Mouse (Mus musculus) heart, adult 2 months (tissue): ENCODE measurements around the gene Nppb. TPM values are rescaled to one million over a fixed set of nuclear protein-coding genes. Genes with fewer than 3 reads are reported as not detected.

Experiments used
- DNase-seq, 2 experiments: peaks; one replicate each; pipeline ENCODE4 v3.0.0; 2021
- H3K27ac ChIP-seq: fragments of 200-600 bp; 2 replicates; pipeline ENCODE4 v1.8.1; 2022
- H3K27me3 ChIP-seq: fragments of 200-500 bp; 2 replicates; pipeline ENCODE4 v1.6.1; 2012; ENCODE audit warnings: mild to moderate bottlenecking, low read length, inconsistent platforms, mixed read lengths; ENCODE audit not compliant: control insufficient read depth, insufficient read depth
- H3K36me3 ChIP-seq: fragments of 200-500 bp; 2 replicates; pipeline ENCODE4 v1.6.1; 2012; ENCODE audit warnings: low read length, inconsistent platforms; ENCODE audit not compliant: control insufficient read depth, insufficient read depth
- H3K4me1 ChIP-seq: fragments of 200-500 bp; 2 replicates; pipeline ENCODE4 v1.6.1; 2011; ENCODE audit warnings: low read length; ENCODE audit not compliant: control insufficient read depth, insufficient read depth
- H3K4me3 ChIP-seq: fragments of 200-600 bp; 2 replicates; pipeline ENCODE4 v1.8.1; 2022
- H3K79me2 ChIP-seq: fragments of 200-500 bp; replicated peaks from 2 replicates; pipeline ENCODE4 v1.6.1; 2012; ENCODE audit warnings: mild to moderate bottlenecking, inconsistent platforms, low read length, moderate library complexity, mixed read lengths; ENCODE audit not compliant: control insufficient read depth, insufficient read depth
- H3K9ac ChIP-seq: fragments of 200-500 bp; 2 replicates; pipeline ENCODE4 v1.6.1; 2012; ENCODE audit warnings: low read depth, mild to moderate bottlenecking, control low read depth, inconsistent platforms, low read length, mixed read lengths
- CTCF ChIP-seq: fragments of 200-600 bp; IDR thresholded peaks from 2 replicates; pipeline ENCODE4 v1.8.1; 2022; ENCODE audit warnings: antibody characterized with exemption, mild to moderate bottlenecking, moderate library complexity
- EP300 ChIP-seq: fragments of 200-500 bp; IDR thresholded peaks from 2 replicates; pipeline ENCODE4 v1.6.1; 2011; ENCODE audit warnings: low read depth, low read length, control low read depth; ENCODE audit not compliant: insufficient read depth
- POLR2A ChIP-seq: fragments of 200-500 bp; IDR thresholded peaks from 2 replicates; pipeline ENCODE4 v1.6.1; 2011; ENCODE audit warnings: mild to moderate bottlenecking, low read depth, low read length, control low read depth; ENCODE audit not compliant: insufficient read depth
- WGBS: fragments of 180-500 bp; shearing (Covaris S2); methylation state at CpG from one replicate; pipeline ENCODE4 v1.1.7; 2018; 5-methylcytosine and 5-hydroxymethylcytosine counted together
- intact Hi-C: fragments of 180-260 bp; cut with DNase I; formaldehyde crosslinking; loops from one replicate; pipeline ENCODE4 v1.15.1; 2025
- polyA plus RNA-seq: library from polyadenylated mRNA; depleted of rRNA; stranded (reverse); fragments of >200 nt; gene quantifications from 2 replicates; pipeline ENCODE4 v1.2.3, GENCODE M21; 2012
- total RNA-seq, 2 experiments: library from RNA; stranded (reverse); gene quantifications; 2 replicates each; pipeline ENCODE4 v1.2.3; 2021

Gene Nppb
- total and polyA plus RNA-seq, 3 experiments = 117 to 262 (median 204) TPM

GRCm38 (mm10) chr4:148015418-148015817, 29.8 kb downstream of the Nppb start:
- no peak for DNase-seq
- Histone ChIP-seq H3K4me1 (no peaks in the 10 kb centered on the region), H3K36me3 (no peaks in the 10 kb centered on the region), H3K4me3 (no peak overlapping the region), H3K27me3 (no peaks in the 10 kb centered on the region), H3K27ac (no peak overlapping the region), H3K9ac (no peak overlapping the region), H3K79me2 (no peaks in the 10 kb centered on the region)
- TF ChIP-seq POLR2A (no peak), CTCF (peak; percentile 63), EP300 (no peak)
- intact Hi-C loops = no loop called here
- WGBS = 87% methylated on average over 10 of the region's 10 CpGs

GRCm38 (mm10) chr4:148016981-148017380, 31.4 kb downstream of the Nppb start:
- no peak overlapping the region for H3K4me3 ChIP-seq
- H3K9ac ChIP-seq = no peak overlapping the region
- no peaks in the 10 kb centered on the region for H3K27me3 ChIP-seq
- intact Hi-C loops = no loop called here
- TF ChIP-seq POLR2A (no peak), CTCF (no peak), EP300 (no peak)
- WGBS = 75% methylated on average over 3 of the region's 3 CpGs
- H3K36me3 ChIP-seq = no peaks in the 10 kb centered on the region
- no peak overlapping the region for H3K27ac ChIP-seq
- H3K4me1 ChIP-seq = no peaks in the 10 kb centered on the region
- DNase-seq = no peak
- no peaks in the 10 kb centered on the region for H3K79me2 ChIP-seq

- intact Hi-C loops = no loop called here
- no peak overlapping the region for H3K9ac ChIP-seq
- TF ChIP-seq EP300 = no peak
- TF ChIP-seq POLR2A = no peak
- no peak for TF ChIP-seq CTCF
- H3K79me2 ChIP-seq = no peaks in the 10 kb centered on the region
- H3K4me3 ChIP-seq = no peak overlapping the region
- no peak for DNase-seq
- H3K27me3 ChIP-seq = no peaks in the 10 kb centered on the region
- H3K36me3 ChIP-seq = no peaks in the 10 kb centered on the region
- no peak overlapping the region for H3K27ac ChIP-seq
- 69% methylated on average over 2 of the region's 2 CpGs for WGBS
- H3K4me1 ChIP-seq = no peaks in the 10 kb centered on the region
Observed at GRCm38 (mm10) chr4:148018410-148018809, 32.8 kb downstream of the Nppb start.

- TF ChIP-seq POLR2A (no peak), CTCF (no peak), EP300 (no peak)
- Histone ChIP-seq H3K27me3 (no peaks in the 10 kb centered on the region), H3K4me1 (no peaks in the 10 kb centered on the region), H3K4me3 (no peak overlapping the region), H3K27ac (no peak overlapping the region), H3K36me3 (no peaks in the 10 kb centered on the region), H3K79me2 (no peaks in the 10 kb centered on the region), H3K9ac (no peak overlapping the region)
- DNase-seq = no peak
- WGBS = 85% methylated on average over 3 of the region's 3 CpGs
- intact Hi-C loops = no loop called here
Observed at GRCm38 (mm10) chr4:148024003-148024402, 38.4 kb downstream of the Nppb start.

- no peak for TF ChIP-seq CTCF
- TF ChIP-seq EP300 = no peak
- TF ChIP-seq POLR2A = no peak
- H3K4me1 ChIP-seq = no peaks in the 10 kb centered on the region
- intact Hi-C loops = no loop called here
- WGBS = 91% methylated on average over 7 of the region's 7 CpGs
- DNase-seq = no peak
- H3K4me3 ChIP-seq = no peak overlapping the region
- 0 out of 2 replicates have a peak, but pooled peaks cover 2% of the 10 kb centered on the region for H3K79me2 ChIP-seq
- no peak overlapping the region for H3K9ac ChIP-seq
- H3K27ac ChIP-seq = no peak overlapping the region
- no peaks in the 10 kb centered on the region for H3K27me3 ChIP-seq
- H3K36me3 ChIP-seq = no peaks in the 10 kb centered on the region
Observed at GRCm38 (mm10) chr4:148029297-148029696, 43.7 kb downstream of the Nppb start.

GRCm38 (mm10) chr4:148030506-148030905, 44.9 kb downstream of the Nppb start:
- H3K27me3 ChIP-seq = no peaks in the 10 kb centered on the region
- 0 out of 2 replicates have a peak, but pooled peaks cover 2% of the 10 kb centered on the region for H3K79me2 ChIP-seq
- no peak overlapping the region for H3K9ac ChIP-seq
- H3K4me3 ChIP-seq = no peak overlapping the region
- TF ChIP-seq POLR2A (no peak), CTCF (no peak), EP300 (no peak)
- intact Hi-C loops = no loop called here
- H3K36me3 ChIP-seq = no peaks in the 10 kb centered on the region
- H3K4me1 ChIP-seq = no peaks in the 10 kb centered on the region
- 81% methylated on average over 5 of the region's 5 CpGs for WGBS
- no peak overlapping the region for H3K27ac ChIP-seq
- no peak for DNase-seq
